Mouse (Mus musculus): Measurements from ENCODE around the gene Piwil1.

Piwil1 gene

GRCm38 (mm10) chr5:128702224-128702623, at the start of gene Piwil1:
Piwil1 (plus strand) TSS chr5:128702524.
- DNase-seq (ENCODE audit: low spot score in 2 of 2): no peak

- DNase-seq (ENCODE audit: low spot score in 2 of 2): no peak
Observed at GRCm38 (mm10) chr5:128656496-128657135, 45.7 kb upstream of the Piwil1 start.

GRCm38 (mm10) chr5:128660101-128660500, 42.2 kb upstream of the Piwil1 start:
- DNase-seq (ENCODE audit: low spot score in 2 of 2): no peak

GRCm38 (mm10) chr5:128662881-128663280, 39.4 kb upstream of the Piwil1 start:
- no peak for DNase-seq (ENCODE audit: low spot score in 2 of 2)

- no peak for DNase-seq (ENCODE audit: low spot score in 2 of 2)
Observed at GRCm38 (mm10) chr5:128663976-128664375, 38.3 kb upstream of the Piwil1 start.

- no peak for DNase-seq (ENCODE audit: low spot score in 2 of 2)
Observed at GRCm38 (mm10) chr5:128665045-128665444, 37.3 kb upstream of the Piwil1 start.

- no peak for DNase-seq (ENCODE audit: low spot score in 2 of 2)
Observed at GRCm38 (mm10) chr5:128667303-128667702, 35.0 kb upstream of the Piwil1 start.

- no peak for DNase-seq (ENCODE audit: low spot score in 2 of 2)
Observed at GRCm38 (mm10) chr5:128674124-128674523, 28.2 kb upstream of the Piwil1 start.

- no peak for DNase-seq (ENCODE audit: low spot score in 2 of 2)
Observed at GRCm38 (mm10) chr5:128677373-128677772, 25.0 kb upstream of the Piwil1 start.

GRCm38 (mm10) chr5:128677861-128678260, 24.5 kb upstream of the Piwil1 start:
- no peak for DNase-seq (ENCODE audit: low spot score in 2 of 2)

GRCm38 (mm10) chr5:128681456-128681855, 20.9 kb upstream of the Piwil1 start:
- DNase-seq (ENCODE audit: low spot score in 2 of 2): no peak

- DNase-seq (ENCODE audit: low spot score in 2 of 2): no peak
Observed at GRCm38 (mm10) chr5:128684192-128684591, 18.1 kb upstream of the Piwil1 start.

GRCm38 (mm10) chr5:128684621-128685020, 17.7 kb upstream of the Piwil1 start:
- no peak for DNase-seq (ENCODE audit: low spot score in 2 of 2)

- DNase-seq (ENCODE audit: low spot score in 2 of 2): no peak
Observed at GRCm38 (mm10) chr5:128687139-128687538, 15.2 kb upstream of the Piwil1 start.

GRCm38 (mm10) chr5:128694107-128694506, 8.2 kb upstream of the Piwil1 start:
- no peak for DNase-seq (ENCODE audit: low spot score in 2 of 2)

GRCm38 (mm10) chr5:128694611-128695325, 7.6 kb upstream of the Piwil1 start:
- DNase-seq (ENCODE audit: low spot score in 2 of 2): no peak

GRCm38 (mm10) chr5:128696824-128697223, 5.5 kb upstream of the Piwil1 start:
- DNase-seq (ENCODE audit: low spot score in 2 of 2): no peak

GRCm38 (mm10) chr5:128700716-128701115, 1.6 kb upstream of the Piwil1 start:
- no peak for DNase-seq (ENCODE audit: low spot score in 2 of 2)

- DNase-seq (ENCODE audit: low spot score in 2 of 2): no peak
Observed at GRCm38 (mm10) chr5:128703688-128704087, 1.4 kb downstream of the Piwil1 start.

GRCm38 (mm10) chr5:128704134-128704904, 2.0 kb downstream of the Piwil1 start:
- DNase-seq (ENCODE audit: low spot score in 2 of 2): no peak

- DNase-seq (ENCODE audit: low spot score in 2 of 2): no peak
Observed at GRCm38 (mm10) chr5:128706467-128706866, 4.1 kb downstream of the Piwil1 start.

- no peak for DNase-seq (ENCODE audit: low spot score in 2 of 2)
Observed at GRCm38 (mm10) chr5:128707271-128707670, 4.9 kb downstream of the Piwil1 start.

GRCm38 (mm10) chr5:128708929-128709328, 6.6 kb downstream of the Piwil1 start:
- DNase-seq (ENCODE audit: low spot score in 2 of 2): no peak
